Mouse (Mus musculus): ENCODE measurements around the gene Rpl13a.

DNA sequence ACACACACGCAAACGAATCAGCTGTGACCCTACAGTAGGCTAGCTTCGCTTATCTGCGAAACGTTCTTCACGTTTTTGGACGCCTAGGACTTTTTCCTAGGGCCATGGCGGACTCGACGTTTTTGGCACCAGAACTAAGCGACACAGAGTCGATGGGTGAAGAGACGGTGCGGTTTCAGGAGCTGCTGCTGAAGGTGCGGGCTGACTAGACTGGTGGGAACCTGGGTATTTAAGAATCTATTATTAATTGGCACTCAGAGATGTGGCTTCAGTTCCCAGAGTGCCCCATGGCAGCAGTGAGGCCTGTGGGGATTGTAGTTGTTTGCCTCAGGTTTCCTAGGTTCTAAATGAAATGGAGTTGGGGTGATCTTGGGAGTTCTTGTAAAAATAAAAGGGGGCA is 27.6 kb upstream of the Rpl13a start:
- TF ChIP-seq CTCF (IDR thresholded peaks at IDR 0.05; ENCODE audit: low read depth) = no peak
- no peak for TF ChIP-seq EP300 (optimal IDR thresholded peaks at IDR 0.05)
